In genomic region chr19:46981462-46981861, GRCm38 (mm10) we compare ENCODE assay signal across 21 mouse cellular contexts. TPM values are rescaled to one million over a fixed set of nuclear protein-coding genes. Genes with fewer than 3 reads are reported as not detected.
"Had no signal": no experiment of that assay in that cellular context is flagged by ENCODE, and none has a peak within 500 bp of the region (broad histone marks: within the 10 kb centered on the region; RNA-seq: fewer than 3 reads in every experiment).

No protein-coding gene starts in this region.

- H3K36me3 ChIP-seq: liver, embryonic 12.5 days; liver, embryonic 15.5 days; lung, embryonic 15.5 days; midbrain, embryonic 12.5 days; neural tube, embryonic 13.5 days had no signal

- H3K9ac ChIP-seq: liver, embryonic 12.5 days; liver, embryonic 15.5 days; lung, embryonic 15.5 days; midbrain, embryonic 12.5 days; neural tube, embryonic 13.5 days had no signal

- H3K4me3 ChIP-seq: layer of hippocampus, adult 2 months; liver, embryonic 12.5 days; liver, embryonic 15.5 days; lung, embryonic 15.5 days; midbrain, embryonic 12.5 days; myocyte; neural tube, embryonic 13.5 days had no signal

- H3K27me3 ChIP-seq: liver, embryonic 12.5 days; liver, embryonic 15.5 days; lung, embryonic 15.5 days; midbrain, embryonic 12.5 days; neural tube, embryonic 13.5 days had no signal

- DNase-seq: kidney, adult 18-20 months; kidney, postnatal 25 days; layer of hippocampus, adult 9-11 months; lung, adult 18-20 months; lung, postnatal 10 days; lung, postnatal 36 days; retina, postnatal 1 day; right cerebral cortex, postnatal 25 days; thymus, adult 2 months; thymus, postnatal 14 days; thymus, postnatal 4 days had no signal

- H3K27ac ChIP-seq: kidney, postnatal 0 days; layer of hippocampus, adult 2 months; liver, embryonic 12.5 days; liver, embryonic 15.5 days; lung, embryonic 15.5 days; midbrain, embryonic 12.5 days; neural tube, embryonic 13.5 days had no signal

RNA-seq across cellular contexts. Expression of gene Ina, which starts 33.0 kb away (rescaled TPM):
- total RNA-seq: megakaryocyte progenitor cell, adult 5-6 weeks; monocyte, adult 5-6 weeks had no signal
- polyA plus RNA-seq: myocyte had no signal
